Mouse (Mus musculus): ENCODE measurements around the gene Plcl2. TPM values are rescaled to one million over a fixed set of nuclear protein-coding genes. Genes with fewer than 3 reads are reported as not detected.

Gene Plcl2
- total RNA-seq, 2 experiments from 2014 or later, result 51.2 to 52.0 TPM

- intact Hi-C loops (cut with DNase I), result no loop called here
- DNase-seq, result no peak
Measured at GRCm38 (mm10) chr17:50729031-50729430, 219.8 kb downstream of the Plcl2 start.

GRCm38 (mm10) chr17:50729577-50729976 is 220.4 kb downstream of the Plcl2 start:
- no peak for DNase-seq
- intact Hi-C loops (cut with DNase I), result no loop called here

- DNase-seq, result no peak
- intact Hi-C loops (cut with DNase I), result no loop called here
Measured at GRCm38 (mm10) chr17:50730896-50731295, 221.7 kb downstream of the Plcl2 start.

- no peak for DNase-seq
- intact Hi-C loops (cut with DNase I), result no loop called here
Measured at GRCm38 (mm10) chr17:50731876-50732275, 222.7 kb downstream of the Plcl2 start.

GRCm38 (mm10) chr17:50733390-50733789 is 224.2 kb downstream of the Plcl2 start:
- DNase-seq, result no peak
- intact Hi-C loops (cut with DNase I), result no loop called here

GRCm38 (mm10) chr17:50734781-50735180 is 225.6 kb downstream of the Plcl2 start:
- intact Hi-C loops (cut with DNase I), result no loop called here

GRCm38 (mm10) chr17:50735382-50735954 is 226.3 kb downstream of the Plcl2 start:
- intact Hi-C loops (cut with DNase I), result no loop called here
- DNase-seq, result no peak

More at GRCm38 (mm10) chr17:50734781-50735180, 225.6 kb downstream of the Plcl2 start:
- DNase-seq, result no peak

GRCm38 (mm10) chr17:50735955-50736533 is 226.8 kb downstream of the Plcl2 start:
- intact Hi-C loops (cut with DNase I), result no loop called here
- DNase-seq, result peak; percentile 79

GRCm38 (mm10) chr17:50737068-50737467 is 227.9 kb downstream of the Plcl2 start:
- peak; percentile 31 for DNase-seq
- intact Hi-C loops (cut with DNase I), result no loop called here

Other genes starting within 250 kb of the Plcl2 start
- 1 to 10 TPM; 1.2 TPM for gene Dazl, start 215.8 kb upstream of the Plcl2 start, total RNA-seq (2021)